Mouse (Mus musculus) testis, postnatal 14 days (tissue): ENCODE data around the gene Actn1.

Source experiments
- DNase-seq: peaks from one replicate; pipeline ENCODE4 v3.0.0; 2021; ENCODE audit warnings: low spot score

Gene Actn1

DNA sequence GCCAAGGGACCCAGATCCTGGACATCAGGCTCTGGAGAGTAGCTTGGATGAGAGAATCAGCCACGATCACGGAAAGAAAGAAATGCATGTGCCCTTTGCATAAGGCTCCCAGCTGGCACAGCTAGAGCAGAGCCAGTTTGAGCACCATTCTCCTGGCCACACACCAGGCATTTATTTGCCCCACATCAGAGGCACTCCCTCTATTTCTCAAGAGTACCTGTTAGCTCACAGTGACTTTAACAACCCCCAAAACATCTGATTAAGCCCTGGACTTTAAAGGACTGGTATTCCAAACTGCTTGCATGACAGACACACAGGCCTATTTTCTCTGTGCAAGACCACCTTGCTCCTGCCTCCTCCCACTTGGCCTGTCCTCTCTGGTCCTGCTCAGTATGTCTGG, 78.3 kb downstream of the Actn1 start:
- no peak for DNase-seq

DNA sequence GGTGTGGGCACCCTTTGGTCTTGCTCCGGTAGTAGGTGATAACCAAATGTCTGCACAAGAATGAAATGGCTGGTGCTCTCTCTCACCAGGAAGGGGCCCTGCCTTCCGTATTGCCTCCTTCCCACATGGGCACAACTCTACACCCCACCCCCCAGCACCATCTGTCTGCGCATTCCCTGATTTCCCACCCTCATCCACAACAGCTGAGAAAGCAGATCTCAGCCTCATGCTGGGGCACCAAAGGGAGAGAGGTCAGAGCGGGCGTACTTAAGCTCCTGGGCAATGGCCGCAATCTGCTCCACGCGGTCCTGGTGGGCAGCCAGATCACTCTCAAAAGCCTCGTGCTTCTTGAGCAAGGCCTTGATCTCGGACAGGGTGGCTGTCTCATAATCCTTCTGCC, 82.1 kb downstream of the Actn1 start:
- no peak for DNase-seq

DNA sequence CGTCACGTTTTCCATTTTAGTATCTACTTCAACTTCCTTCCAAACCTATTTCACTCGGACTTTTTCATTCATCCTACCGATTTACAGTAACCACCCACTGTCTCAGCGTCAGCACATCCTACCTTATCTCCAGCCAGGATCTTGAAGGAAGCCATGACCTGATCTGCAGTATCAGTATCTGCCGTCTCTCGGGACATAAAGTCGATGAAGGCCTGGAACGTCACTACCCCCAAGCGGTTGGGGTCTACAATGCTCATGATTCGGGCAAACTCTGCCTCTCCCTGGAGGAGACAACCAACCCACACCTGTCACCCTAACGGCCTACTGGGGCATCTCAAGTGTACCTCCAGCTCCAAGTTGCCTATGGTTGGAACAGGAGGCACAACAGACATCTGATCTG, 91.4 kb downstream of the Actn1 start:
- DNase-seq = no peak

DNA sequence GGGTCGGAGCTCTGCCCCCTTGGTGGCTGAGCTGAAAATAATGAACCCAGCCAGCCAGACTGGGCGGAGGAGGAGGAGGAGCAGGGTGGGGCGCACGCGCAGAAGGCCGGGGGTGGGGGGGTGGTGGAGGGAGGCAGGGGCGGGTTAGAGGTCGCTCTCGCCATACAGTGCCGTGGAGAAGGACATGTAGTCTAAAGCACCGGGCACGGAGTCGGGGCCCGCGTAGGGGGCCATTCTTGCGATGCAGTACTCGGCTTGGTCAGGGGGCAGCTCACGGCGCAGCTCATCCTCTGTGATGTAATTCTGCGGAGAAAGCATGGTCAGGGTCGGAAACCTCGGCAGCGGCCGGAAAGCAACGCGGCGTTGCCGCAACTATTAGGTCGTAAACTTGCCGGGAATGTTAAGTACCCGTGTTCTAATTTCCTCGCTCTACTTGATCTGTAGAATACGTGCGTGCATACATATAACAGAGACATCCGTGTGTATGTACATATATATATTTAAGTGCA, 91.9 kb downstream of the Actn1 start:
- peak; percentile 88 for DNase-seq

DNA sequence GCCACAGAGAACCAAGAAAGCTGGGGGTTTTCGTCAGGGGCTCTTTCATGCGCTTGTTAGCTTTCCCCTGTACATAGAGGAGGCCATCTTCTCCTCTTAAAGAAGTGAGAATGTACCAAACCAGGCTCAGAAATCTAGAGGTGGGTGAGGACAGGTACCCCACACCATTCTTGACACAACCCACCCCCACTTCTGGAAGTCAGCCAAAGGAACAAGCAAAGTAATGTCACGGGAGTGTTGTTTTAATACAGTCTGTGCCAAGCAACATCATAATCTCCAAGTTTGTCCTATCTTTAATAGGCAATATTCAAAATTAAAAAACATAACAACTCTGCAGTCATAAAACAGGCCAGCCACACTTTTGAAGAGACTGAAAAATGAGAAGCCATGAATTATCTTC, 92.8 kb downstream of the Actn1 start:
- no peak for DNase-seq

DNA sequence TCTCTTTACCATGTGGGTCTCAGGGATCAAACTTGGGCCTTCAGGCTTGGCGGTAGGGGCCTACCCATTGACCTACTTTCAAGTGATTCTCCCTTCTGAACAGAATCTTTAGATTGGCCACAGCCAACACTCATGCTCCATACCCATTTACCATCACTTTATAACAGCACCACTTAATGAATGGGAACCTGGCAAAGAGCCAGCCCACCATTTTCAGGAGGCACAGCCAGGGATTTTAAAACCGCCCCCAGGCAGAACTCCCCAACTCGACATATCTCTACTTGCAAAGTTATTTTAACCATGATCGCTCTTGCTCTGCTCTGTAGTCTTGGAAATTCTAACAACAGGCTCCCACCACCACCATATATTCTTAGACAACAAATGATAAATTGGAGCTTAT, 93.5 kb downstream of the Actn1 start:
- no peak for DNase-seq

- DNase-seq = no peak
Observed at GRCm38 (mm10) chr12:80164526-80164925, 95.6 kb downstream of the Actn1 start.

- DNase-seq = no peak
Observed at GRCm38 (mm10) chr12:80162448-80162847, 97.7 kb downstream of the Actn1 start.

DNA sequence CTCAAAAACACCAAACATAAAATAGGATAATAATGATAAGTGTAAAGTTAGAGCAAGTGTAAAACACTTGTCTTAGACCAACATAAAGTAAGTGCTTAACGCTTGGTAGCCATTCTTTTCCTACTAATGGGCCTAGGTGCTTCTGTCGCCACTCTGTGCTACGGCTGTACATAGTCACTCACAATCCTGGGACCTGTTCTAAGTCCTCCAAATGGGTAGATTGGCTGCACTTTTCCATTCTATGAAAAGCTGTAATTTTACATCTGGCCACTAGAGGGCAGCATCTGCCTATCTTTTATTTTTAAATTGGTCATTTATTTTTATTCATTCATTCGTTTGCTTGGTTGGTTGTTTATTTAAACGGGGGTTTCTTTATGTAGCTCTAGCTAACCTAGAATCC, 102.5 kb downstream of the Actn1 start:
- no peak for DNase-seq

GRCm38 (mm10) chr12:80153687-80154326, 106.4 kb downstream of the Actn1 start:
- no peak for DNase-seq

DNA sequence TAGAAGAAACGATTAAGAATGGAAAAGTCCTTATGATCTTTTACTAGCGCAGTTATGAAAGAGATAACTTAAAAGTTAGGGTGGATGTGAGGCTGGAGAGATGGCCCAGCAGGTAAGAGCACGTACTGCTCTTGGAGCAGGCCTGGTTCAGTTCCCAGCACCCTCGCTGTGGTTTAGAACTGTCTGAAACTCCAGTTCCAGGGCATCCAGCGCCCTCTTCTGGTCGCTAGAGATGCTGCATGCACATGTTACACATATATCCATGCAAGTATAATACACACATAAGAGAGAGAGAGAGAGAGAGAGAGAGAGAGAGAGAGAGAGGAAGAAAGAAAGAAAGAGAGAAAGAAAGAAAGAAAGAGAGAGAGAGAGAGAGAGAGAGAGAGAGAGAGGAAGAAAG, 107.1 kb downstream of the Actn1 start:
- DNase-seq = no peak

- no peak for DNase-seq
Observed at GRCm38 (mm10) chr12:80151821-80152220, 108.3 kb downstream of the Actn1 start.

DNA sequence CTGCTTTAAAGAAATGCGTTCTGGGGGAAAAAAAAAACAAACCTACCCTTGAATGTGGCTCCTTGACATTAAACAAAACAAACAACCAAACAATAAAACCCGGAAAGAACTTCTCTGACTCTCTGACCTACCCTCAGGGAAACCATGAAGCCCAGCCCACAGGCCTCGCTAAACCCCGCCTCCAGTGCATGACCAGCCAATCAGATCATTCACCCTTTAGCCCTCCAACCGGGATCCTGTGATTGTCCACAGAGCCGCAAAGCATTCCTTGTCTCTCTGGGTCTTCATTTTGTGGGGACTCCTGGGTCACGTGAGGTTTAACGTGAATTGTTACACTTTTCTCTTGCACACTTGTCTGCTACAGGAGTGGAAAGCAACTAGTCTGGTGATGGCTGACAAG, 109.5 kb downstream of the Actn1 start:
- DNase-seq = peak; percentile 78

DNA sequence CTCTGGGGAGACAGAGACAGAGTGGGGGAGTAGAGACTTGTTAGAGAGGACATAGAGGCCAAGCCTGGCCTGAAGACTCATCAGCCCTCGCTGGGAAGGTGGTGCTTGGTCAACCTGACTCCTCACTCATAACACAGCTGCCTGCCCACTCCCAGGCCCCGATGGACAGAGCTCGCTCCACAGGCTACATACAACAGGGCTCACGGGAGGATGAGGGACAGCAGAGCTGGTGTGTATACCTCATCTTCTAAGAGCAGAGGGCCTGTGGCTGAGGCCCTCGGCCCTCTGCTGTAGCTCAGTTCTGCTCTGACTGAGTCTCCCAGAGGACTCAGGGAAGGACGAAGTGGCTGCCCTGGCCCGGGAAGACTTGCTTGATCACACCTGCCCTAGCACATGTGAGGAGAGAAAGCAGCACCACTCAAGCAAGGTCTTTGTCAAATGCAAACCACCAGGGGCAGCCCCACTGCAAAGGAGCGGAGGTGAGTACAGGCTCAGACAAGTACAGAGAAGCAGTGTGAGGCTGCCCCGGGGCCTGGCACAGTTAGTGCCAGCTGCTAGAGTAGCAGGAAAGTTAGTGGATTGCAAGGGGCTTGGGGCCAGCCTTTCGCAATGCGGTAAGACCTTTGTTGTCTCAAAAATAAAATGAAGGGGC, 112.5 kb downstream of the Actn1 start:
- DNase-seq = no peak

GRCm38 (mm10) chr12:80146227-80147223, 113.6 kb downstream of the Actn1 start:
- DNase-seq = peak; percentile 56

DNA sequence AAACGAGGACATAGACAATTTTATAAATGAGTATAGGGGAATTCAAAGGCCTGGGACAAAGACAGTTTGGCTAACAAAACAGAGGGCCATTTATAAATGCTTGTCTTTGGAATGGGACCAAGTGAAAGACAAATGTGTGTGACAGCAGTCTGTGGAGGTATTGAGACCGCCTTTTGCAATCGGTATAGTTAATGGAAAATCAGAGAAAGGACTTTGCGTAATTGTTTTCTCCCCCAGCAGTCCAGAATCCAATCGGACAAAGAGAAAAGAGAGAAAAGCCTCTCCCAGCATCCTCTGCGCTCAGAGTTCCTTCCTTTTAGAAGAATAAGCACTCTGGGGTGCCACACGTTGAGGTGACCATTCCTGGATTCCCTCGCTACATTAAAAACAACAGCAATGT, 114.8 kb downstream of the Actn1 start:
- DNase-seq = no peak

DNA sequence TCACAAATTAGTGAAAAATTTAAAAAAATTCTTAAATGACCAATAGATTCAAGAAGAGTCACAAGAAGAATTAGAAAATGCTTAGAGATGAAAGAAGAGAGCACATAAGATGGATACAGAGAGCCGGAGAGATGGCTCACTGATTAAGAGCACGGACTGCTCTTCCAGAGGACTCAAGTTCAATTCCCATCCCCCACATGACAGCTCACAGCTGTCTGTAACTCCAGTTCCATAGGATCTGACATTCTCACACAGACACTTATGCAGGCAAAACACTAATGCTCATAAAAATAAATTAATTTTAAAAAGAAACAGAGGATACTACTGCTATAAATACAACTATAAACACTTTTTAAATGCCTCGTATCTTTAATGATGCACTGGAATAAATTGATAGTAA, 115.3 kb downstream of the Actn1 start:
- DNase-seq = no peak

DNA sequence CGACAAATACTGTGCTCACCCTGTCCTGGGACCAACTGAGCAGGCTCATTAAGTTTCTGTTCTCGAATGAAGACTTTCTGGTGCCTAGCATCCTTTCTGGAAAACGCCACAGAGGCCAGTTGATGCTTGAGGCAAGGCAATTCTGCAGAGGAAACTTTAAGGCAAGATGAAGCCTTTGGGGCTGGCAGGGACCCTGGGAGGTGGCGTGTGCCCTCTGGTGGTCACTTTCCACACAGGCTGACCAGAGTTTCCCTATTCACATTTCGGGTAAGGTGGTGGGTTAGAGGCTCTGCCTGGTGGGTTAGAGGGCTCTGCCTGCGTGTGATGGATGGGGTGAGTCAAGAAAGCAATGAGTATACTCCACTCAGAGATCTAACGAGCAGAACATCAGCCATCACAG, 118.7 kb downstream of the Actn1 start:
- DNase-seq = no peak

GRCm38 (mm10) chr12:80141011-80141410, 119.2 kb downstream of the Actn1 start:
- DNase-seq = no peak

- no peak for DNase-seq
Observed at GRCm38 (mm10) chr12:80137744-80138143, 122.4 kb downstream of the Actn1 start.

DNA sequence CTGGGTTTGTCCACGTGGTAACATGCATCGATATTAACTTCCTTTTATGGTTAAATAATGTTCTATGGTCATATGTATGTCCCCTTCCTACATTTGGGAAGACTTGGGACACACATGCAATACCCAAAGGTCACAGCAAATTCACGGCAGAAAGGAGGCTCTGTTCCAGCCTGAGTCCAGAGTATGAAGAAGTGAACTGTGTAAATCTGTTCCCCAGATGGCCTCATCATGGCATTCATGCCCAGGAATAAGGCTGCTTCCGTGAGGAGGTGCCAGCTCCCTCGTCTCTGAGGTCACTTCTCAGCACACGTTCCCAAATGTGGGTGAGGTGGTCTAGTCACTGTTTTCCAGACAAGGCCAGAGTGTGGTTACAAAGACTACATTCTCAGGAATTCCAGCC, 122.9 kb downstream of the Actn1 start:
- no peak for DNase-seq

DNA sequence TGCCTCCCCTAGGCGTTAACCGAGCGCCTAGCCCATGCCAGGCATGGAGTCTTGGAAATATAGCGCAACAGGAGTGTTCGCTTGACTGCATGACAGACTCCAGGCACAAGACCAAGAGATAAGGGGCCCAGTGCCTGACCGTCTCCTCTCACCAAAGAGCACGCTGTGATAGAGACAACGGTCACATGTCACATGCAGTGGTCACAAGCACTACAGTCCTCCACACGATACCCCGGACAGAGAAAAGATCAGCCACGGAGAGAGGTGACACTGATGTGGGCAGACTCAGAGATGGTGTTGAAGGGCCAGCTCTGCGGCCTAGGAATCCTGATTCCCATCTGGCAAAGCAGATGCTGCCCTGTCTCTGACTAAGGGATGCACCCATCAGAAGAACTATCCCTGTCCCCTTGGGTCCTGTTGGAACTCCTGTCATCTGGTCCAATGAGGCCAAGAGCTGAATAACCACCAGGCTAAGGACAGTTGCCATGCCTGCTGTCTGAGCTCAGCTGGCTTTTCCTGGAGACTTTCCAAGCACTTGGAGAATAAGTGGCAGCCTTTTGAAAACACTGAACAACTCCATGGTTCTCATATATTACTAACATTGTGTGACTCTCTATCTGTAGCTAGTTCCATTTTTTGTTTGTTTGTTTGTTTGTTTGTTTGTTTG, 123.8 kb downstream of the Actn1 start:
- DNase-seq = no peak
